Mouse (Mus musculus) midbrain, embryonic 11.5 days (tissue): ENCODE results near the gene Fgf22. TPM values are rescaled to one million over a fixed set of nuclear protein-coding genes. Genes with fewer than 3 reads are reported as not detected.

ENCODE experiments used
- polyA plus RNA-seq: library from polyadenylated mRNA; unstranded; fragments of >200 nt; fragmentation: Nextera tagmentation; extraction: Ambion mirVana; gene quantifications from 2 replicates; pipeline ENCODE4 v1.2.1, GENCODE M21; 2014

The Fgf22 gene
- polyA plus RNA-seq, 1 experiment from 2014 or later: 0.08 TPM

Other genes with a start within 250 kb of the Fgf22 start
- 10.5 and 13.4 TPM in 2 replicates for gene Plpp2, start 221.3 kb upstream of the Fgf22 start, polyA plus RNA-seq
- gene Mier2, start 199.9 kb upstream of the Fgf22 start, polyA plus RNA-seq: 33.0 and 41.8 TPM in 2 replicates
- not detected in 2 replicates for gene Theg, start 167.7 kb upstream of the Fgf22 start, polyA plus RNA-seq
- gene C2cd4c, start 141.1 kb upstream of the Fgf22 start, polyA plus RNA-seq: 0.10 and 0.12 TPM in 2 replicates
- gene Shc2, start 117.2 kb upstream of the Fgf22 start, polyA plus RNA-seq: 11.4 and 13.0 TPM in 2 replicates
- not detected in 2 replicates for gene Odf3l2, start 109.3 kb upstream of the Fgf22 start, polyA plus RNA-seq
- gene Madcam1, start 90.5 kb upstream of the Fgf22 start, polyA plus RNA-seq: 1.2 and 1.4 TPM in 2 replicates
- 65.5 and 69.6 TPM in 2 replicates for gene Tpgs1, start 85.7 kb upstream of the Fgf22 start, polyA plus RNA-seq
- 149 and 178 TPM in 2 replicates for gene Cdc34, start 72.9 kb upstream of the Fgf22 start, polyA plus RNA-seq
- gene Gzmm, start 66.1 kb upstream of the Fgf22 start, polyA plus RNA-seq: 0.27 and 0.58 TPM in 2 replicates
- gene Bsg, start 50.6 kb upstream of the Fgf22 start, polyA plus RNA-seq: 576 and 580 TPM in 2 replicates
- gene Hcn2, start 38.4 kb upstream of the Fgf22 start, polyA plus RNA-seq: 0.22 TPM in 2 replicates
- gene Polrmt, start 8.5 kb upstream of the Fgf22 start, polyA plus RNA-seq: 28.5 and 31.2 TPM in 2 replicates
- 69.9 and 81.9 TPM in 2 replicates for gene Rnf126, start 11.9 kb downstream of the Fgf22 start, polyA plus RNA-seq
- gene Fstl3, start 22.2 kb downstream of the Fgf22 start, polyA plus RNA-seq: 0.60 and 1.2 TPM in 2 replicates
- 0.10 and 0.40 TPM in 2 replicates for gene Prss57, start 35.9 kb downstream of the Fgf22 start, polyA plus RNA-seq
- 109 and 129 TPM in 2 replicates for gene Palm, start 38.5 kb downstream of the Fgf22 start, polyA plus RNA-seq
- 0.41 TPM in 1 of 2 replicates, not detected in the other for gene Misp, start 65.9 kb downstream of the Fgf22 start, polyA plus RNA-seq
- 147 and 176 TPM in 2 replicates for gene Ptbp1, start 99.4 kb downstream of the Fgf22 start, polyA plus RNA-seq
- 11.9 and 12.1 TPM in 2 replicates for gene Prtn3, start 119.4 kb downstream of the Fgf22 start, polyA plus RNA-seq
- gene Plppr3, start 119.6 kb downstream of the Fgf22 start, polyA plus RNA-seq: 112 and 117 TPM in 2 replicates
- 0.18 TPM in 1 of 2 replicates, not detected in the other for gene Elane, start 131.2 kb downstream of the Fgf22 start, polyA plus RNA-seq
- not detected in 2 replicates for gene Cfd, start 135.8 kb downstream of the Fgf22 start, polyA plus RNA-seq
- gene Med16, start 153.8 kb downstream of the Fgf22 start, polyA plus RNA-seq: 39.7 and 45.7 TPM in 2 replicates
- 20.6 and 25.6 TPM in 2 replicates for gene Gm26602, start 155.8 kb downstream of the Fgf22 start, polyA plus RNA-seq
- 0.34 and 0.61 TPM in 2 replicates for gene Kiss1r, start 161.9 kb downstream of the Fgf22 start, polyA plus RNA-seq
- 127 and 135 TPM in 2 replicates for gene R3hdm4, start 166.1 kb downstream of the Fgf22 start, polyA plus RNA-seq
- 4.2 and 6.2 TPM in 2 replicates for gene Arid3a, start 172.0 kb downstream of the Fgf22 start, polyA plus RNA-seq
- 92.7 and 98.4 TPM in 2 replicates for gene Wdr18, start 205.1 kb downstream of the Fgf22 start, polyA plus RNA-seq
- 0.22 and 0.38 TPM in 2 replicates for gene Grin3b, start 215.6 kb downstream of the Fgf22 start, polyA plus RNA-seq
- gene Tmem259, start 229.3 kb downstream of the Fgf22 start, polyA plus RNA-seq: 11.9 and 13.5 TPM in 2 replicates
- gene Cnn2, start 233.5 kb downstream of the Fgf22 start, polyA plus RNA-seq: 158 and 160 TPM in 2 replicates
- 2.8 and 2.9 TPM in 2 replicates for gene Abca7, start 241.4 kb downstream of the Fgf22 start, polyA plus RNA-seq